Mouse (Mus musculus) kidney, adult 2 months (tissue): ENCODE results near the gene Fkbp2.

Experiments used
- CTCF ChIP-seq: fragments of 200-500 bp; conservative IDR thresholded peaks from 2 replicates; pipeline ENCODE4 v1.5.1; 2011; ENCODE audit warnings: low read depth, mild to moderate bottlenecking, control low read depth, low read length, moderate library complexity, mixed read lengths; ENCODE audit not compliant: insufficient read depth, insufficient read length
- POLR2A ChIP-seq: fragments of 200-500 bp; IDR thresholded peaks from one replicate; pipeline ENCODE4 v1.6.1; 2011; ENCODE audit warnings: low read depth, low read length, control low read depth

- TF ChIP-seq CTCF, result no peak
- TF ChIP-seq POLR2A, result no peak
These were observed 36.6 kb downstream of the Fkbp2 start for GRCm38 (mm10) chr19:6943709-6944108.
